Mouse (Mus musculus): ENCODE measurements at regions not wholly inside any gene's neighbourhood (a gene's known extent, or its start where the extent isn't known, plus 50 kb on each side); places are given as distances from the start of the nearest gene placed in this dataset.

- WGBS: 80% methylated on average over 11 of the region's 11 CpGs
- no peak overlapping the region for H3K4me2 ChIP-seq
- peaks cover 18% of the 10 kb centered on the region for H3K4me1 ChIP-seq (replicated peaks)
- no peaks in the 10 kb centered on the region for H3K9me3 ChIP-seq (replicated peaks)
- no peak overlapping the region for H3K9ac ChIP-seq
- no peak overlapping the region for H3K4me3 ChIP-seq
- H3K27ac ChIP-seq (ENCODE audit: poor library complexity, severe bottlenecking): no peak overlapping the region
- no peaks in the 10 kb centered on the region for H3K27me3 ChIP-seq (replicated peaks)
- no peaks in the 10 kb centered on the region for H3K36me3 ChIP-seq
- no peak for ATAC-seq (ENCODE audit: insufficient number of reproducible peaks, low FRiP score)
Measured at GRCm38 (mm10) chr13:92911660-92912284, 67.2 kb downstream of the Mtx3 start.

GRCm38 (mm10) chr13:92912661-92913060, 68.1 kb downstream of the Mtx3 start:
- no peak for ATAC-seq (ENCODE audit: insufficient number of reproducible peaks, low FRiP score)
- 54% methylated on average over 2 of the region's 2 CpGs for WGBS
- H3K36me3 ChIP-seq: no peaks in the 10 kb centered on the region
- no peak overlapping the region for H3K9ac ChIP-seq
- no peak overlapping the region for H3K4me3 ChIP-seq
- H3K4me1 ChIP-seq (replicated peaks): peaks cover 10% of the 10 kb centered on the region
- H3K9me3 ChIP-seq (replicated peaks): peaks cover 5% of the 10 kb centered on the region; the same call in 1 of the 2 replicates
- no peak overlapping the region for H3K27ac ChIP-seq (ENCODE audit: poor library complexity, severe bottlenecking)
- no peaks in the 10 kb centered on the region for H3K27me3 ChIP-seq (replicated peaks)
- no peak overlapping the region for H3K4me2 ChIP-seq

GRCm38 (mm10) chr13:92914631-92915030, 70.1 kb downstream of the Mtx3 start:
- ATAC-seq (ENCODE audit: insufficient number of reproducible peaks, low FRiP score): no peak
- H3K9me3 ChIP-seq (replicated peaks): peaks cover 5% of the 10 kb centered on the region; the same call in 1 of the 2 replicates

GRCm38 (mm10) chr13:92915221-92915839, 70.8 kb downstream of the Mtx3 start:
- H3K27me3 ChIP-seq (replicated peaks): no peaks in the 10 kb centered on the region
- H3K27ac ChIP-seq (ENCODE audit: poor library complexity, severe bottlenecking): no peak overlapping the region
- no peak overlapping the region for H3K4me2 ChIP-seq
- H3K4me3 ChIP-seq: no peak overlapping the region
- no peak overlapping the region for H3K9ac ChIP-seq
- ATAC-seq (ENCODE audit: insufficient number of reproducible peaks, low FRiP score): no peak
- 45% methylated on average over 2 of the region's 2 CpGs for WGBS
- peaks cover 5% of the 10 kb centered on the region; the same call in 1 of the 2 replicates for H3K9me3 ChIP-seq (replicated peaks)
- H3K4me1 ChIP-seq (replicated peaks): 0 out of 2 replicates have a peak, but pooled peaks cover 2% of the 10 kb centered on the region
- no peaks in the 10 kb centered on the region for H3K36me3 ChIP-seq

More at GRCm38 (mm10) chr13:92914631-92915030, 70.1 kb downstream of the Mtx3 start:
- Histone ChIP-seq H3K4me2 (no peak overlapping the region), H3K27me3 (replicated peaks) (no peaks in the 10 kb centered on the region), H3K36me3 (no peaks in the 10 kb centered on the region), H3K9ac (no peak overlapping the region), H3K4me3 (no peak overlapping the region), H3K4me1 (replicated peaks) (0 out of 2 replicates have a peak, but pooled peaks cover 2% of the 10 kb centered on the region), H3K27ac (ENCODE audit: poor library complexity, severe bottlenecking) (no peak overlapping the region)
- 84% methylated on average over 3 of the region's 3 CpGs for WGBS

GRCm38 (mm10) chr13:92915948-92916710, 71.6 kb downstream of the Mtx3 start:
- Histone ChIP-seq H3K9ac (no peak overlapping the region), H3K9me3 (replicated peaks) (peaks cover 5% of the 10 kb centered on the region), H3K4me3 (no peak overlapping the region), H3K4me1 (replicated peaks) (0 out of 2 replicates have a peak, but pooled peaks cover 2% of the 10 kb centered on the region), H3K4me2 (no peak overlapping the region), H3K27ac (ENCODE audit: poor library complexity, severe bottlenecking) (no peak overlapping the region), H3K27me3 (replicated peaks) (no peaks in the 10 kb centered on the region), H3K36me3 (no peaks in the 10 kb centered on the region)
- 88% methylated on average over 5 of the region's 5 CpGs for WGBS
- no peak for ATAC-seq (ENCODE audit: insufficient number of reproducible peaks, low FRiP score)

- WGBS: 57% methylated on average over 2 of the region's 2 CpGs
- Histone ChIP-seq H3K9me3 (replicated peaks) (peaks cover 8% of the 10 kb centered on the region), H3K4me2 (no peak overlapping the region), H3K4me3 (no peak overlapping the region), H3K27ac (ENCODE audit: poor library complexity, severe bottlenecking) (no peak overlapping the region), H3K4me1 (replicated peaks) (peaks cover 10% of the 10 kb centered on the region), H3K27me3 (replicated peaks) (no peaks in the 10 kb centered on the region), H3K36me3 (no peaks in the 10 kb centered on the region), H3K9ac (no peak overlapping the region)
- no peak for ATAC-seq (ENCODE audit: insufficient number of reproducible peaks, low FRiP score)
Measured at GRCm38 (mm10) chr13:92919882-92920281, 75.3 kb downstream of the Mtx3 start.

- Histone ChIP-seq H3K36me3 (no peaks in the 10 kb centered on the region), H3K4me2 (no peak overlapping the region), H3K4me1 (replicated peaks) (peaks cover 8% of the 10 kb centered on the region), H3K27ac (ENCODE audit: poor library complexity, severe bottlenecking) (no peak overlapping the region), H3K4me3 (no peak overlapping the region), H3K9ac (no peak overlapping the region), H3K27me3 (replicated peaks) (no peaks in the 10 kb centered on the region), H3K9me3 (replicated peaks) (peaks cover 12% of the 10 kb centered on the region)
- no peak for ATAC-seq (ENCODE audit: insufficient number of reproducible peaks, low FRiP score)
- 89% methylated on average over 3 of the region's 3 CpGs for WGBS
Measured at GRCm38 (mm10) chr13:92921936-92922335, 77.4 kb downstream of the Mtx3 start.

- Histone ChIP-seq H3K36me3 (no peaks in the 10 kb centered on the region), H3K9me3 (replicated peaks) (peaks cover 10% of the 10 kb centered on the region; the same call in 1 of the 2 replicates), H3K27me3 (replicated peaks) (no peaks in the 10 kb centered on the region), H3K27ac (ENCODE audit: poor library complexity, severe bottlenecking) (no peak overlapping the region), H3K4me1 (replicated peaks) (peaks cover 14% of the 10 kb centered on the region), H3K9ac (no peak overlapping the region), H3K4me3 (no peak overlapping the region), H3K4me2 (no peak overlapping the region)
- 71% methylated on average over 2 of the region's 2 CpGs for WGBS
- ATAC-seq (ENCODE audit: insufficient number of reproducible peaks, low FRiP score): no peak
Measured at GRCm38 (mm10) chr13:92923496-92923895, 78.9 kb downstream of the Mtx3 start.

GRCm38 (mm10) chr13:92924021-92924420, 79.5 kb downstream of the Mtx3 start:
- WGBS: 59% methylated on average over 3 of the region's 3 CpGs
- Histone ChIP-seq H3K4me3 (no peak overlapping the region), H3K27me3 (replicated peaks) (no peaks in the 10 kb centered on the region), H3K36me3 (no peaks in the 10 kb centered on the region), H3K27ac (ENCODE audit: poor library complexity, severe bottlenecking) (no peak overlapping the region), H3K9me3 (replicated peaks) (peaks cover 10% of the 10 kb centered on the region; the same call in 1 of the 2 replicates), H3K4me2 (no peak overlapping the region), H3K4me1 (replicated peaks) (peaks cover 20% of the 10 kb centered on the region), H3K9ac (no peak overlapping the region)
- no peak for ATAC-seq (ENCODE audit: insufficient number of reproducible peaks, low FRiP score)

GRCm38 (mm10) chr13:92925196-92925595, 80.6 kb downstream of the Mtx3 start:
- H3K27me3 ChIP-seq (replicated peaks): no peaks in the 10 kb centered on the region
- H3K36me3 ChIP-seq: no peaks in the 10 kb centered on the region
- no peak for ATAC-seq (ENCODE audit: insufficient number of reproducible peaks, low FRiP score)
- no peak overlapping the region for H3K9ac ChIP-seq
- 85% methylated on average over 5 of the region's 5 CpGs for WGBS
- H3K9me3 ChIP-seq (replicated peaks): peaks cover 10% of the 10 kb centered on the region; the same call in 1 of the 2 replicates
- peaks cover 29% of the 10 kb centered on the region for H3K4me1 ChIP-seq (replicated peaks)
- H3K4me2 ChIP-seq: no peak overlapping the region
- no peak overlapping the region for H3K4me3 ChIP-seq
- H3K27ac ChIP-seq (ENCODE audit: poor library complexity, severe bottlenecking): no peak overlapping the region

- ATAC-seq (ENCODE audit: insufficient number of reproducible peaks, low FRiP score): peak; percentile 45; the same call in 1 of the 2 replicates
- peak overlapping the region; percentile 44 for H3K27ac ChIP-seq (ENCODE audit: poor library complexity, severe bottlenecking)
- no peaks in the 10 kb centered on the region for H3K36me3 ChIP-seq
- no peak overlapping the region for H3K4me3 ChIP-seq
- H3K9me3 ChIP-seq (replicated peaks): 0 out of 2 replicates have a peak, but pooled peaks cover 7% of the 10 kb centered on the region
- 2% methylated on average over 1 of the region's 1 CpGs for WGBS
- peaks cover 27% of the 10 kb centered on the region for H3K4me1 ChIP-seq (replicated peaks)
- H3K9ac ChIP-seq: no peak overlapping the region
- no peak overlapping the region for H3K4me2 ChIP-seq
- no peaks in the 10 kb centered on the region for H3K27me3 ChIP-seq (replicated peaks)
Measured at GRCm38 (mm10) chr13:92928551-92928950, 84.0 kb downstream of the Mtx3 start.
